Mouse (Mus musculus) CH12.LX (cell line): ENCODE measurements around the gene P2rx4. TPM values are rescaled to one million over a fixed set of nuclear protein-coding genes. Genes with fewer than 3 reads are reported as not detected.
A peak's percentile ranks its signal among the peaks of the same experiment; 100 is the strongest.

Experiments
- DNase-seq: peaks from one replicate; pipeline ENCODE4 v3.0.0-alpha.2; 2013; ENCODE audit errors: extremely low read depth
- H3K27ac ChIP-seq: 2 replicates; pipeline ENCODE4 v1.5.1; 2012; ENCODE audit warnings: low read depth, mild to moderate bottlenecking, control low read depth, moderate library complexity; ENCODE audit not compliant: insufficient read depth
- H3K27me3 ChIP-seq: replicated peaks from 2 replicates; pipeline ENCODE3; 2012; ENCODE audit warnings: inconsistent platforms
- H3K36me3 ChIP-seq, 2 experiments: replicated peaks in 1 of 2; 2 replicates each; pipeline versions ENCODE3 to v1.6.1; 2012; ENCODE audit warnings: inconsistent platforms in 1 of 2, low read length in 1 of 2, mild to moderate bottlenecking in 1 of 2, mixed read lengths in 1 of 2, moderate library complexity in 1 of 2; ENCODE audit not compliant: control insufficient read depth in 1 of 2, insufficient read depth in 1 of 2
- H3K4me1 ChIP-seq, 2 experiments: 2 replicates each; pipeline ENCODE4 v1.6.1; 2012; ENCODE audit warnings: inconsistent platforms in 1 of 2, moderate library complexity in 1 of 2; ENCODE audit not compliant: insufficient read depth in 2 of 2, control insufficient read depth in 1 of 2
- H3K4me2 ChIP-seq: 2 replicates; pipeline ENCODE4 v1.6.1; 2012; ENCODE audit warnings: low read depth, mild to moderate bottlenecking, control low read depth; ENCODE audit not compliant: poor library complexity, insufficient read depth, severe bottlenecking
- H3K4me3 ChIP-seq, 3 experiments: fragments of 150-350 bp in 1 of 3; sonication (generic) in 1 of 3; replicated peaks in 1 of 3; 2 replicates each; pipeline versions ENCODE3 to v1.5.1; 2011 to 2012; ENCODE audit warnings: low read depth in 2 of 3, low read length in 2 of 3, mild to moderate bottlenecking in 2 of 3, moderate library complexity in 2 of 3, control low read depth in 1 of 3, improper control_type of control experiment in 1 of 3, inconsistent platforms in 1 of 3, mixed read lengths in 1 of 3; ENCODE audit not compliant: poor library complexity in 1 of 3
- H3K79me2 ChIP-seq: replicated peaks from 2 replicates; pipeline ENCODE4 v1.6.1; 2012; ENCODE audit warnings: mild to moderate bottlenecking, moderate library complexity; ENCODE audit not compliant: control insufficient read depth, poor library complexity, insufficient read depth, severe bottlenecking; ENCODE audit errors: extremely low read depth
- H3K9ac ChIP-seq: 2 replicates; pipeline ENCODE4 v1.6.1; 2012; ENCODE audit warnings: low read depth, mild to moderate bottlenecking, control low read depth, moderate library complexity; ENCODE audit not compliant: insufficient read depth
- H3K9me3 ChIP-seq: replicated peaks from 2 replicates; pipeline ENCODE3; 2012; ENCODE audit warnings: low read length, inconsistent platforms, mixed read lengths
- BHLHE40 ChIP-seq: IDR thresholded peaks from 2 replicates; pipeline ENCODE4 v1.6.1; 2011; ENCODE audit warnings: mild to moderate bottlenecking, low read depth, low read length, improper control_type of control experiment
- CHD1 ChIP-seq: IDR thresholded peaks from 2 replicates; pipeline ENCODE4 v1.6.1; 2012; ENCODE audit warnings: low read depth, low read length, improper control_type of control experiment, inconsistent platforms
- CTCF ChIP-seq, 2 experiments: IDR thresholded peaks in 1 of 2; conservative IDR thresholded peaks in 1 of 2; 2 replicates each; pipeline ENCODE4 v1.5.1; 2011 to 2012; ENCODE audit warnings: low read depth in 2 of 2, low read length in 2 of 2, improper control_type of control experiment in 1 of 2, inconsistent platforms in 1 of 2, mild to moderate bottlenecking in 1 of 2, moderate library complexity in 1 of 2
- ETS1 ChIP-seq: conservative IDR thresholded peaks from 2 replicates; pipeline ENCODE4 v1.6.1; 2012; ENCODE audit warnings: low read depth, mild to moderate bottlenecking, inconsistent platforms, low read length, improper control_type of control experiment, moderate library complexity
- GABPA ChIP-seq: IDR thresholded peaks from 2 replicates; pipeline ENCODE4 v1.6.1; 2012; ENCODE audit warnings: low read depth, low read length, improper control_type of control experiment, inconsistent platforms; ENCODE audit not compliant: insufficient replicate concordance
- HCFC1 ChIP-seq: IDR thresholded peaks from 2 replicates; pipeline ENCODE4 v1.6.1; 2012; ENCODE audit warnings: low read depth, mild to moderate bottlenecking, inconsistent platforms, low read length, improper control_type of control experiment
- JUND ChIP-seq: conservative IDR thresholded peaks from 2 replicates; pipeline ENCODE4 v1.6.1; 2011; ENCODE audit warnings: low read depth, low read length, improper control_type of control experiment
- KAT2A ChIP-seq: IDR thresholded peaks from 2 replicates; pipeline ENCODE4 v1.6.1; 2012; ENCODE audit warnings: low read length, improper control_type of control experiment, inconsistent platforms; ENCODE audit not compliant: insufficient replicate concordance
- MEF2A ChIP-seq: IDR thresholded peaks from 2 replicates; pipeline ENCODE4 v1.6.1; 2014; ENCODE audit warnings: low read depth, mild to moderate bottlenecking, inconsistent platforms, low read length, improper control_type of control experiment, borderline replicate concordance
- MXI1 ChIP-seq: IDR thresholded peaks from 2 replicates; pipeline ENCODE4 v1.6.1; 2011; ENCODE audit warnings: mild to moderate bottlenecking, low read depth, low read length, improper control_type of control experiment
- NELFE ChIP-seq: IDR thresholded peaks from 2 replicates; pipeline ENCODE4 v1.6.1; 2011; ENCODE audit warnings: low read depth, low read length, improper control_type of control experiment
- POLR2AphosphoS2 ChIP-seq: IDR thresholded peaks from 2 replicates; pipeline ENCODE4 v1.6.1; 2011; ENCODE audit warnings: low read depth, low read length, improper control_type of control experiment
- RCOR1 ChIP-seq: conservative IDR thresholded peaks from 2 replicates; pipeline ENCODE4 v1.6.1; 2012; ENCODE audit warnings: low read depth, mild to moderate bottlenecking, inconsistent platforms, low read length, improper control_type of control experiment
- SIN3A ChIP-seq: IDR thresholded peaks from 2 replicates; pipeline ENCODE4 v1.6.1; 2012; ENCODE audit warnings: low read length, improper control_type of control experiment, inconsistent platforms
- SMC3 ChIP-seq: IDR thresholded peaks from 2 replicates; pipeline ENCODE4 v1.6.1; 2011; ENCODE audit warnings: low read depth, low read length, improper control_type of control experiment
- TBP ChIP-seq: conservative IDR thresholded peaks from 2 replicates; pipeline ENCODE4 v1.6.1; 2011; ENCODE audit warnings: low read depth, low read length, improper control_type of control experiment
- TCF12 ChIP-seq: IDR thresholded peaks from 2 replicates; pipeline ENCODE4 v1.6.1; 2014; ENCODE audit warnings: low read depth, mild to moderate bottlenecking, inconsistent platforms, low read length, improper control_type of control experiment
- USF1 ChIP-seq: IDR thresholded peaks from 2 replicates; pipeline ENCODE4 v1.6.1; 2014; ENCODE audit warnings: low read depth, mild to moderate bottlenecking, inconsistent platforms, low read length, improper control_type of control experiment
- ZKSCAN1 ChIP-seq: IDR thresholded peaks from 2 replicates; pipeline ENCODE4 v1.6.1; 2012; ENCODE audit warnings: low read depth, inconsistent platforms, low read length, improper control_type of control experiment, borderline replicate concordance
- ZNF384 ChIP-seq: IDR thresholded peaks from 2 replicates; pipeline ENCODE4 v1.6.1; 2012; ENCODE audit warnings: low read depth, low read length, improper control_type of control experiment, inconsistent platforms
- dilution Hi-C: fragments of 300-500 bp; cut with MboI; formaldehyde crosslinking; loops from 2 replicates; pipeline ENCODE4 v1.14.3; 2020; ENCODE audit warnings: low sequenced_read_pairs; ENCODE audit not compliant: extremely low pct_unique_long_range_greater_than_20kb, extremely low pct_ligation_motif_present
- in situ Hi-C: fragments of 300-500 bp; cut with MboI; formaldehyde crosslinking; loops from 3 replicates; pipeline ENCODE4 v1.14.3; 2019; ENCODE audit warnings: low sequenced_read_pairs, low pct_ligation_motif_present, low pct_unique_long_range_greater_than_20kb, mixed read lengths
- polyA plus RNA-seq: library from polyadenylated mRNA; unstranded; fragments of >175 nt; gene quantifications from 2 replicates; pipeline ENCODE4 v1.2.1, GENCODE M21; 2012; ENCODE audit warnings: low read depth; ENCODE audit not compliant: insufficient read length
- total RNA-seq, 2 experiments: library from RNA; depleted of rRNA; stranded (reverse); fragments of 300-350 nt in 1 of 2; fragments of >200 nt in 1 of 2; gene quantifications; 2 replicates each; pipeline ENCODE4 v1.2.3; 2012 to 2014

P2rx4 gene
- total and polyA plus RNA-seq, 3 experiments, result 9.1 to 16.7 (median 11.0) TPM

DNA sequence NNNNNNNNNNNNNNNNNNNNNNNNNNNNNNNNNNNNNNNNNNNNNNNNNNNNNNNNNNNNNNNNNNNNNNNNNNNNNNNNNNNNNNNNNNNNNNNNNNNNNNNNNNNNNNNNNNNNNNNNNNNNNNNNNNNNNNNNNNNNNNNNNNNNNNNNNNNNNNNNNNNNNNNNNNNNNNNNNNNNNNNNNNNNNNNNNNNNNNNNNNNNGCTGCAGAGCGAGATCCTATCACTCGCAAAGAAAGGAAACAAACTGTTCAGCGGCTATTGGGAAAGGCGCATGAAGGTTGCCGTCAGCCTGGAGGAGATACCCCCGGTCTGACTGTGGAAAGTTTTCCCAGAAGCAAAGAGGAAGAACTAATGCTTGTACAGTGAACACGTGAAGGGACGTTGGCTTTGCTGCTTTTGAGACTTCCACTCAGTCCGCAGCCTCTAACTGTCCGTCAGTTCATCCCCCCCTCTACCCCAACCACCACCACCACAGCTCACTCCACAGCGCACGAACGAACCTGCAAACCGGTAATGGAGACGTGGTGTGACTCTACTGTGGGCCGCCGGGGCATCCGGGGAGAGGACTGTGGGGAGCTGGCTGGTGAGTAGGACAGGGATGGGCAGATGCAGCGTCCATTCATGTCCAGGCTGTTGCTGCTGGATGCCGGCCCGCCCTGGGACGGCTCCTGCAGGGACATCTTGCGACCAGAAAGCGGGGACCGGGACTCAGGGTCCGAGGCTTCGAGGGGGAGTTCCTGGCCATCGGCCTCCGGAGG, 56.1 kb downstream of the P2rx4 start:
- Histone ChIP-seq H3K36me3 (peaks cover 4 to 46% of the 10 kb centered on the region in 2 experiments), H3K4me3 (no peak overlapping the region), H3K27me3 (no peaks in the 10 kb centered on the region), H3K9ac (no peak overlapping the region), H3K9me3 (no peaks in the 10 kb centered on the region), H3K79me2 (no peaks in the 10 kb centered on the region), H3K4me1 (peaks cover 7 to 22% of the 10 kb centered on the region in 2 experiments), H3K4me2 (no peak overlapping the region), H3K27ac (no peak overlapping the region)
- in situ Hi-C loops (no loop called here), dilution Hi-C loops (no loop called here)
- DNase-seq, result no peak
- TF ChIP-seq SMC3, result no peak
- TF ChIP-seq TCF12, result no peak
- no peak for TF ChIP-seq POLR2AphosphoS2
- TF ChIP-seq JUND, result no peak
- TF ChIP-seq KAT2A, result no peak
- TF ChIP-seq ZKSCAN1, result no peak
- TF ChIP-seq HCFC1, result no peak
- no peak for TF ChIP-seq MXI1
- no peak for TF ChIP-seq RCOR1
- TF ChIP-seq MEF2A, result no peak
- no peak for TF ChIP-seq ETS1
- TF ChIP-seq SIN3A, result no peak
- TF ChIP-seq USF1, result no peak
- no peak for TF ChIP-seq ZNF384
- no peak for TF ChIP-seq GABPA
- no peak for TF ChIP-seq CHD1
- no peak for TF ChIP-seq NELFE
- TF ChIP-seq TBP, result no peak

DNA sequence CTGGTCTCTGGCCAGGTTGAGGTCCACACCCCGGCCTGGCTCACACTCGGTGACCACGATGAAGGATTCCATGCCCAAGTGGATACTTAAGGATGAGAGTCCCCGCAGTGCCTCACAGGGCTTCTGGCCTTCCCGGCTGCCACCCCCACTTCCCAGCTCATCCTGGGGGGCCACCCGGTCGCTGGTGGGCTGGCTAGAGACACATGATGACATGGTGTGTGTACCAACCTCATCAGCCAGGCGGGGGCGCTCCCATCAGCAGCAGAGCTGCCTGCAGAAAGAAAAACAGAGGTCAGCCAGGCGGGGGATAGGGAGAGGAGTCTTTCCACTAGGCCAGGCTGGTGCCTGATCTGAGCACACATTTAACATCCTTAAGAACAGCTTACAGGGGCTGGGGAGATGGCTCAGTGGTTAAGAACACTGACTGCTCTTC, 56.7 kb downstream of the P2rx4 start:
- no peak for DNase-seq
- H3K4me3 ChIP-seq, result no peak overlapping the region
- H3K36me3 ChIP-seq, result peaks cover 4 to 45% of the 10 kb centered on the region in 2 experiments

More for the DNA sequence above, 56.7 kb downstream of the P2rx4 start:
- no peaks in the 10 kb centered on the region for H3K79me2 ChIP-seq
- TF ChIP-seq CTCF (conservative IDR thresholded peaks at IDR 0.05 in 1 of 2, IDR thresholded peaks at IDR 0.05 in 1 of 2; ENCODE audit: low read depth in 2 of 2, low read length in 2 of 2) (peak in 1 of 2 experiments; percentile 24; a peak in 1 of 4 replicates), BHLHE40 (no peak)
- in situ Hi-C loops, result no loop called here
- H3K9me3 ChIP-seq, result no peaks in the 10 kb centered on the region
- H3K9ac ChIP-seq, result no peak overlapping the region
- dilution Hi-C loops, result no loop called here
- H3K27ac ChIP-seq, result no peak overlapping the region
- H3K4me2 ChIP-seq, result no peak overlapping the region
- no peaks in the 10 kb centered on the region for H3K27me3 ChIP-seq
- peaks cover 7 to 24% of the 10 kb centered on the region in 2 experiments for H3K4me1 ChIP-seq
